Mouse (Mus musculus): ENCODE measurements around the gene Glb1. TPM values are rescaled to one million over a fixed set of nuclear protein-coding genes. Genes with fewer than 3 reads are reported as not detected.

Gene Glb1
- polyA plus RNA-seq, 1 experiment from 2014 or later = 77.9 TPM

DNA sequence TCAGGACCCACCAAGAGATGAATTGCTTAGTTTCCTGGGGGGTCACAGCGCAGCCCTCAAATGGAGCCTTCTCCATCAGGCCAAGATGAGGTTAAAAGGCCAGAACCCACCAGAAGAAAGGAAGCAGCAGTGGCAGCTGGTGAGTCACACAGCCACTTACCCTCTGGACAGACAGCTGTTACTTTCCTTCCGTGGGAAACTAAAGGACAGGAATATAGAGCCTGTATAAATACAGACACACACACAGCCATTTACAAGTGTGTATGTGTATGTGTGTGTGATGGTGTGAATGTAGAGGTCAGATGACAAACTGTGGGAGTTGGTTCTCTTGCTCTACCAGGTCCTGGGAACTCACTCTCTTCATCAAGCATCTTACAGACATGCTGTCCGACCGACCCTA, 105.7 kb downstream of the Glb1 start:
- WGBS = 58% methylated on average over 4 of the region's 4 CpGs
- ATAC-seq (replicated peaks; ENCODE audit: low FRiP score, low read depth) = no peak

DNA sequence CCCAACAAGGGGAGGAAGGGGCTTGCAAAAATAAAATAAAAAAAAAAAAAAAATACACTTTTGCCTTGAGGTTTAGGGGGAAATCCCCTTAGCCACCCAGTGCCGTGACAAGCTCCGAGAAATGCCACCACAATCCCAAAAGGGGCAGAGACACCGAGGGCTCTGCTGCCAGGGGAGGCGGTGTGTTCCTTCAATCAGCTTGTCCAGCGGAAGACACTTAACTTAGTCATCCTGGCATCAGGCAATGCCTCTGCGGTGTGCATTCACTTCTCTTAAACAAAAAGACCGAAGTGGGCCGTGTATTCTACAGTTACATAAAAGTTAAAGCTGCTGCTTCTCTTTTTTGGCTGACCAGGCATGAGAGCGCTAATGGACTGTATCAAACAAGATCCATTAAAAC, 106.5 kb downstream of the Glb1 start:
- ATAC-seq (replicated peaks; ENCODE audit: low FRiP score, low read depth) (no peak), DNase-seq (ENCODE audit: low spot score) (no peak)
- Histone ChIP-seq H3K36me3 (ENCODE audit: insufficient read depth, low read length) (no peaks in the 10 kb centered on the region), H3K4me2 (ENCODE audit: low read length) (no peak overlapping the region), H3K4me3 (replicated peaks; ENCODE audit: low read depth, low read length) (no peak overlapping the region), H3K9me3 (replicated peaks; ENCODE audit: low read length) (peaks cover 5% of the 10 kb centered on the region; the same call in 1 of the 2 replicates), H3K27me3 (ENCODE audit: insufficient read depth, low read length) (no peaks in the 10 kb centered on the region), H3K4me1 (replicated peaks; ENCODE audit: insufficient read depth, low read length) (no peaks in the 10 kb centered on the region), H3K9ac (ENCODE audit: low read depth, low read length) (no peak overlapping the region), H3K27ac (no peak overlapping the region)
- TF ChIP-seq CTCF (IDR thresholded peaks at IDR 0.05; ENCODE audit: low read depth) = no peak
- WGBS = 78% methylated on average over 9 of the region's 9 CpGs

More for the DNA sequence above, 105.7 kb downstream of the Glb1 start:
- H3K9me3 ChIP-seq (replicated peaks; ENCODE audit: low read length) = no peaks in the 10 kb centered on the region; the same call in 1 of the 2 replicates
- H3K4me2 ChIP-seq (ENCODE audit: low read length) = no peak overlapping the region
- H3K36me3 ChIP-seq (ENCODE audit: insufficient read depth, low read length) = no peaks in the 10 kb centered on the region
- no peak for TF ChIP-seq CTCF (IDR thresholded peaks at IDR 0.05; ENCODE audit: low read depth)
- no peaks in the 10 kb centered on the region for H3K4me1 ChIP-seq (replicated peaks; ENCODE audit: insufficient read depth, low read length)
- H3K27ac ChIP-seq = no peak overlapping the region
- H3K4me3 ChIP-seq (replicated peaks; ENCODE audit: low read depth, low read length) = no peak overlapping the region
- no peak overlapping the region for H3K9ac ChIP-seq (ENCODE audit: low read depth, low read length)
- no peaks in the 10 kb centered on the region for H3K27me3 ChIP-seq (ENCODE audit: insufficient read depth, low read length)
- DNase-seq (ENCODE audit: low spot score) = no peak

DNA sequence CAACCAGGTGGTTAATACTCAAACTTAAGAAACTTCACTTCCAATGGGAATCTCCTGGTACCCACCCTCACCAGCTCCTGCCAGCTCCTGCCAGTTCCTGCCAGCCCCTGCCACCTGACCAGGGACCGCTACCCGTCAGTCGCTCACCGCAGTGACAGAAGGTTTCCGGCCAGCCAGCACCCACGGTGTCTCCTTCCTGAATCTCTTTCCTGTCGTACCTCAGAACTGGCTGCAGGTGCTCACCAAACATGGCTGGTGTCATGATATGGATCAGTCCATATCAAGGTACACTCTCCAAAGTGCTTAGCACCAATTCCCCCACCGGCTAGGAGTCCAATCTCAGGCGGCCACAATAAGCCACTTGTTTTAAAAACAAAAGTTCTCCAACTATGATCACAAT, 108.9 kb downstream of the Glb1 start:
- Histone ChIP-seq H3K4me2 (ENCODE audit: low read length) (no peak overlapping the region), H3K9ac (ENCODE audit: low read depth, low read length) (no peak overlapping the region), H3K27me3 (ENCODE audit: insufficient read depth, low read length) (no peaks in the 10 kb centered on the region), H3K9me3 (replicated peaks; ENCODE audit: low read length) (peaks cover 22% of the 10 kb centered on the region), H3K4me3 (replicated peaks; ENCODE audit: low read depth, low read length) (no peak overlapping the region), H3K36me3 (ENCODE audit: insufficient read depth, low read length) (peaks cover 16% of the 10 kb centered on the region), H3K27ac (no peak overlapping the region), H3K4me1 (replicated peaks; ENCODE audit: insufficient read depth, low read length) (no peaks in the 10 kb centered on the region)
- TF ChIP-seq CTCF (IDR thresholded peaks at IDR 0.05; ENCODE audit: low read depth) = no peak
- ATAC-seq (replicated peaks; ENCODE audit: low FRiP score, low read depth) (no peak), DNase-seq (ENCODE audit: low spot score) (no peak)
- 95% methylated on average over 9 of the region's 9 CpGs for WGBS

DNA sequence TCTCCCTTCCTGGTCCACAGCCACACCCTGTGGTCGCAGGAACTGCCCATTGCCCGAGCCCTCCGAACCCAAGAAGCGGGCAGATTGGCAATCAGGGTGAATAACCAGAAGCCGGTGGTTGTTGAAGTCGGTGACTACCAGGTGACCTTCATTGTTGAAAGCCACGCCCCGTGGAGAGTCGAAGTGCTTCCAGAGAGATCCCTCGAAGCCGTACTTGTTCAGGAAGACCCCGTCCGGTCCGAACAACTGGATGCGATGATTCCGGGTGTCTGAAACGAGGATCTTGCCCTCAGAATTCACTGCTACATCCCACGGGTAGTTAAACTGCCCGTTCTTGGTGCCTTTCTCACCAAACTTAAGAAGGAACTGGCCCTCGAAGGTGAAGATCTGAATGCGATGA, 112.0 kb downstream of the Glb1 start:
- Histone ChIP-seq H3K4me3 (replicated peaks; ENCODE audit: low read depth, low read length) (no peak overlapping the region), H3K9ac (ENCODE audit: low read depth, low read length) (no peak overlapping the region), H3K4me1 (replicated peaks; ENCODE audit: insufficient read depth, low read length) (no peaks in the 10 kb centered on the region), H3K36me3 (ENCODE audit: insufficient read depth, low read length) (peaks cover 16% of the 10 kb centered on the region), H3K27ac (no peak overlapping the region), H3K4me2 (ENCODE audit: low read length) (no peak overlapping the region), H3K27me3 (ENCODE audit: insufficient read depth, low read length) (no peaks in the 10 kb centered on the region), H3K9me3 (replicated peaks; ENCODE audit: low read length) (peaks cover 22% of the 10 kb centered on the region)
- 99% methylated on average over 21 of the region's 21 CpGs for WGBS
- TF ChIP-seq CTCF (IDR thresholded peaks at IDR 0.05; ENCODE audit: low read depth) = no peak
- DNase-seq (ENCODE audit: low spot score) (no peak), ATAC-seq (replicated peaks; ENCODE audit: low FRiP score, low read depth) (no peak)

DNA sequence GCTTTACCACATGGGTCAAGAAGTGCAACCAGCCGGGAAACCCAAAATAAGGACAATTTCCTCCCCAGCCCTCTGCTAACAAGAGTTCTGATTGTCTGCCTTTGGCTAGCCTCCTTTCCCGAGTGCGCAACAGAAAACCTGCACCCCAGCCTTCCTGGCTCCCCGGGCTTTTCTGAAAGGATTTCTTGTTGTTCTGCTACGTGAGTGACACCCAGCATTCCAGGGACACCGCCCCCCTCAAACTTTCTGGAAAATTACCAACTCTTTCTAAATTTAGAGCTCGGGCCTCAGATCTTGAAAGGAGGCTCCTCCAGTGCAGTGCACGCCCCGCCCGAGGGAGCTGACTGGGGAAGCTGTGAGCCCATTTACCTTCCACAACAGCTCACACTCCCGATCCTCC, 114.5 kb downstream of the Glb1 start, which contains the start of gene C130032M10Rik:
Gene C130032M10Rik (plus strand): TSS at position 334 of the 400 bp plus-strand sequence.
- no peak within 1 kb of the TSS for H3K27ac ChIP-seq
- no peak for ATAC-seq (replicated peaks; ENCODE audit: low FRiP score, low read depth)

DNA sequence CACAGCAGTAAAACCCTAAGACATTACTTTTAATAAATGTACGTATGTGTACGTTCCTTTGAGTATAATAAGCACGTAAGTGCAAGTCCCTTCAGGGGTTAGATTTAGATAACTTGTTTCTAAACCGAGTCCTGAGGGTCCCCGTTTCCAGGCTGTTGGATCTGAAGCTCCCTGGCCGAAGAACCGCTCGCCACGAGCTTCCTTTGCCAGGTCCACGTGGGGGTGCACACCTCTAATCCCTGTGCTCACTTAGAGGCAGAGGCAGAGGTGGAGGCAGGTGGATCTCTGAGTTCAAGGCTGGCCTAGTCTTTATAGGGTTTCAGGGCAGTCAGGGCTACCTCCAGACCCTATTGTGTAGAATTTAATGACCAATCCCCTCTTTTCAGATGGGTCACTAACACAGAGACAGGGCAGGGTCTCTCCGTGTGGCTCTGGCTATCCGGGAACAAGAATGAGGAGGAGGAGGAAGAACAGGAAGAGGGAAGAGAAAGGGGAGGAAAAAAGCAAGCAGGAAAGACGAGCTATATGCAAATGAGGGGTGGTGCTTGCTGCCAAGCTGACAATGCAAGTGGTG, 117.1 kb downstream of the Glb1 start:
- ATAC-seq (replicated peaks; ENCODE audit: low FRiP score, low read depth) = no peak
- no peak overlapping the region for H3K9ac ChIP-seq (ENCODE audit: low read depth, low read length)
- 68% methylated on average over 13 of the region's 13 CpGs for WGBS
- H3K27me3 ChIP-seq (ENCODE audit: insufficient read depth, low read length) = no peaks in the 10 kb centered on the region
- peak; percentile 33 for DNase-seq (ENCODE audit: low spot score)
- H3K36me3 ChIP-seq (ENCODE audit: insufficient read depth, low read length) = peaks cover 10% of the 10 kb centered on the region
- no peak overlapping the region for H3K27ac ChIP-seq
- TF ChIP-seq CTCF (IDR thresholded peaks at IDR 0.05; ENCODE audit: low read depth) = no peak
- H3K4me2 ChIP-seq (ENCODE audit: low read length) = no peak overlapping the region
- no peaks in the 10 kb centered on the region for H3K4me1 ChIP-seq (replicated peaks; ENCODE audit: insufficient read depth, low read length)
- peaks cover 11% of the 10 kb centered on the region for H3K9me3 ChIP-seq (replicated peaks; ENCODE audit: low read length)
- no peak overlapping the region for H3K4me3 ChIP-seq (replicated peaks; ENCODE audit: low read depth, low read length)

More for the DNA sequence above, 114.5 kb downstream of the Glb1 start, which contains the start of gene C130032M10Rik:
- no peak for DNase-seq (ENCODE audit: low spot score)
- H3K4me1 ChIP-seq (replicated peaks; ENCODE audit: insufficient read depth, low read length) = no peaks in the 10 kb centered on the region
- H3K4me2 ChIP-seq (ENCODE audit: low read length) = no peak within 1 kb of the TSS
- H3K27me3 ChIP-seq (ENCODE audit: insufficient read depth, low read length) = no peaks in the 10 kb centered on the region
- WGBS = 57% methylated on average over 11 of the region's 11 CpGs
- peaks cover 22% of the 10 kb centered on the region for H3K9me3 ChIP-seq (replicated peaks; ENCODE audit: low read length)
- no peak within 1 kb of the TSS for H3K4me3 ChIP-seq (replicated peaks; ENCODE audit: low read depth, low read length)
- TF ChIP-seq CTCF (IDR thresholded peaks at IDR 0.05; ENCODE audit: low read depth) = no peak
- peaks cover 16% of the 10 kb centered on the region for H3K36me3 ChIP-seq (ENCODE audit: insufficient read depth, low read length)
- no peak within 1 kb of the TSS for H3K9ac ChIP-seq (ENCODE audit: low read depth, low read length)

Measured in kidney, postnatal 0 days (tissue).